Mouse (Mus musculus) lung, adult 2 months (tissue): ENCODE measurements around the gene Max. TPM values are rescaled to one million over a fixed set of nuclear protein-coding genes. Genes with fewer than 3 reads are reported as not detected.

ENCODE experiments used
- DNase-seq: peaks from one replicate; pipeline ENCODE4 v3.0.0; 2022
- H3K4me1 ChIP-seq: fragments of 200-500 bp; 2 replicates; pipeline ENCODE4 v1.6.1; 2011; ENCODE audit warnings: low read length; ENCODE audit not compliant: control insufficient read depth, insufficient read depth
- H3K4me3 ChIP-seq: fragments of 200-500 bp; replicated peaks from 2 replicates; pipeline ENCODE3; 2011; ENCODE audit warnings: low read depth, mild to moderate bottlenecking, control low read depth, low read length; ENCODE audit errors: extremely low read depth
- CTCF ChIP-seq: fragments of 200-500 bp; IDR thresholded peaks from 2 replicates; pipeline ENCODE4 v1.5.1; 2011; ENCODE audit warnings: mild to moderate bottlenecking, low read length, control low read depth; ENCODE audit not compliant: insufficient read depth
- POLR2A ChIP-seq: fragments of 200-500 bp; IDR thresholded peaks from 2 replicates; pipeline ENCODE4 v1.6.1; 2011; ENCODE audit warnings: low read depth, mild to moderate bottlenecking, control low read depth, low read length, borderline replicate concordance; ENCODE audit errors: extremely low read depth
- WGBS: fragments of 180-500 bp; shearing (Covaris S2); methylation state at CpG from one replicate; pipeline ENCODE4 v1.1.7; 2018; 5-methylcytosine and 5-hydroxymethylcytosine counted together
- polyA plus RNA-seq: library from polyadenylated mRNA; depleted of rRNA; stranded (reverse); fragments of >200 nt; gene quantifications from 2 replicates; pipeline ENCODE4 v1.2.3, GENCODE M21; 2012

Gene Max
- polyA plus RNA-seq, 1 experiment, result 37.7 TPM

- no peak for TF ChIP-seq CTCF
- TF ChIP-seq POLR2A, result no peak
- Histone ChIP-seq H3K4me3 (no peak overlapping the region), H3K4me1 (peaks cover 27% of the 10 kb centered on the region)
- no peak for DNase-seq
- 18% methylated on average over 5 of the region's 5 CpGs for WGBS
These were observed 4.3 kb downstream of the Max start for GRCm38 (mm10) chr12:76957688-76958087.

- Histone ChIP-seq H3K4me1 (peaks cover 27% of the 10 kb centered on the region), H3K4me3 (no peak overlapping the region)
- no peak for TF ChIP-seq POLR2A
- TF ChIP-seq CTCF, result no peak
- DNase-seq, result peak; percentile 56
- WGBS, result 40% methylated on average over 10 of the region's 10 CpGs
These were observed 7.1 kb downstream of the Max start for GRCm38 (mm10) chr12:76954698-76955423.

GRCm38 (mm10) chr12:76953750-76954363, 8.1 kb downstream of the Max start:
- TF ChIP-seq CTCF, result no peak
- no peak for TF ChIP-seq POLR2A
- Histone ChIP-seq H3K4me1 (peaks cover 27% of the 10 kb centered on the region), H3K4me3 (no peak overlapping the region)
- WGBS, result 44% methylated on average over 2 of the region's 2 CpGs
- DNase-seq, result no peak

- 70% methylated on average over 5 of the region's 5 CpGs for WGBS
- H3K4me1 ChIP-seq, result peaks cover 21% of the 10 kb centered on the region
- DNase-seq, result no peak
- H3K4me3 ChIP-seq, result no peak overlapping the region
- TF ChIP-seq CTCF (no peak), POLR2A (no peak)
These were observed 11.7 kb downstream of the Max start for GRCm38 (mm10) chr12:76950330-76950729.

GRCm38 (mm10) chr12:76948781-76949180, 13.2 kb downstream of the Max start:
- WGBS, result 47% methylated on average over 3 of the region's 3 CpGs
- Histone ChIP-seq H3K4me1 (peaks cover 7% of the 10 kb centered on the region), H3K4me3 (no peak overlapping the region)
- TF ChIP-seq POLR2A, result no peak
- no peak for TF ChIP-seq CTCF
- DNase-seq, result no peak

- DNase-seq, result no peak
- no peak overlapping the region for H3K4me3 ChIP-seq
- 80% methylated on average over 2 of the region's 2 CpGs for WGBS
- TF ChIP-seq POLR2A (no peak), CTCF (no peak)
- peaks cover 1% of the 10 kb centered on the region; the same call in 1 of the 2 replicates for H3K4me1 ChIP-seq
These were observed 13.8 kb downstream of the Max start for GRCm38 (mm10) chr12:76948185-76948584.

- no peak for DNase-seq
- WGBS, result 93% methylated on average over 3 of the region's 3 CpGs
- no peaks in the 10 kb centered on the region; the same call in 1 of the 2 replicates for H3K4me1 ChIP-seq
- TF ChIP-seq CTCF, result no peak
- TF ChIP-seq POLR2A, result no peak
- H3K4me3 ChIP-seq, result no peak overlapping the region
These were observed 14.5 kb downstream of the Max start for GRCm38 (mm10) chr12:76947487-76947886.

GRCm38 (mm10) chr12:76943466-76943865, 18.5 kb downstream of the Max start:
- no peak for TF ChIP-seq POLR2A
- H3K4me1 ChIP-seq, result no peaks in the 10 kb centered on the region; the same call in 1 of the 2 replicates
- H3K4me3 ChIP-seq, result no peak overlapping the region
- 72% methylated on average over 6 of the region's 6 CpGs for WGBS
- DNase-seq, result no peak

GRCm38 (mm10) chr12:76943046-76943445, 19.0 kb downstream of the Max start:
- WGBS, result 63% methylated on average over 3 of the region's 3 CpGs
- DNase-seq, result no peak
- H3K4me3 ChIP-seq, result no peak overlapping the region
- TF ChIP-seq POLR2A (no peak), CTCF (no peak)
- no peaks in the 10 kb centered on the region; the same call in 1 of the 2 replicates for H3K4me1 ChIP-seq

GRCm38 (mm10) chr12:76942476-76942875, 19.5 kb downstream of the Max start:
- no peak overlapping the region for H3K4me3 ChIP-seq
- H3K4me1 ChIP-seq, result no peaks in the 10 kb centered on the region; the same call in 1 of the 2 replicates
- DNase-seq, result no peak
- WGBS, result 87% methylated on average over 2 of the region's 2 CpGs
- TF ChIP-seq CTCF, result no peak
